Mouse (Mus musculus) kidney, embryonic 16.5 days (tissue): ENCODE measurements around the gene Aqp2. TPM values are rescaled to one million over a fixed set of nuclear protein-coding genes. Genes with fewer than 3 reads are reported as not detected.
A peak's percentile ranks its signal among the peaks of the same experiment; 100 is the strongest.

Source experiments
- ATAC-seq: fragments of 200-750 bp; cut with Nextera tagmentation; 2 replicates; pipeline ENCODE4 v1.8.0; 2017; ENCODE audit warnings: moderate TSS enrichment; ENCODE audit not compliant: low FRiP score, low TSS enrichment
- H3K27ac ChIP-seq: fragments of 300-500 bp; sonication (generic); 2 replicates; pipeline ENCODE4 v1.5.1; 2014; ENCODE audit warnings: low read length
- H3K27me3 ChIP-seq: fragments of 300-500 bp; sonication (generic); 2 replicates; pipeline ENCODE4 v1.6.1; 2014; ENCODE audit warnings: low read length, control low read depth, mixed read lengths; ENCODE audit not compliant: insufficient read depth
- H3K36me3 ChIP-seq: fragments of 300-500 bp; sonication (generic); 2 replicates; pipeline ENCODE4 v1.6.1; 2014; ENCODE audit warnings: low read length, control low read depth, mixed read lengths; ENCODE audit not compliant: insufficient read depth
- H3K4me1 ChIP-seq: fragments of 300-500 bp; sonication (generic); 2 replicates; pipeline ENCODE4 v1.6.1; 2014; ENCODE audit warnings: low read length, control low read depth, mixed read lengths; ENCODE audit not compliant: insufficient read depth
- H3K4me2 ChIP-seq: fragments of 300-500 bp; sonication (generic); replicated peaks from 2 replicates; pipeline ENCODE4 v1.6.1; 2014; ENCODE audit warnings: low read depth, low read length
- H3K4me3 ChIP-seq: fragments of 300-500 bp; sonication (generic); 2 replicates; pipeline ENCODE4 v1.5.1; 2014; ENCODE audit warnings: mild to moderate bottlenecking, low read length
- H3K9ac ChIP-seq: fragments of 300-500 bp; sonication (generic); replicated peaks from 2 replicates; pipeline ENCODE4 v1.6.1; 2014; ENCODE audit warnings: low read length
- H3K9me3 ChIP-seq: fragments of 300-500 bp; sonication (generic); 2 replicates; pipeline ENCODE4 v1.6.1; 2016; ENCODE audit warnings: low read length, control low read depth
- WGBS: fragments of 180-500 bp; shearing (Covaris S2); extraction: QIAGEN DNeasy Blood & Tissue Kit; methylation state at CpG from one replicate; pipeline ENCODE4 v1.1.7; 2014; 5-methylcytosine and 5-hydroxymethylcytosine counted together
- polyA plus RNA-seq: library from polyadenylated mRNA; unstranded; fragments of >200 nt; fragmentation: Nextera tagmentation; extraction: Ambion mirVana; gene quantifications from 2 replicates; pipeline ENCODE4 v1.2.1, GENCODE M21; 2015

Aqp2 gene
- polyA plus RNA-seq, 1 experiment from 2014 or later, result 159 TPM

DNA sequence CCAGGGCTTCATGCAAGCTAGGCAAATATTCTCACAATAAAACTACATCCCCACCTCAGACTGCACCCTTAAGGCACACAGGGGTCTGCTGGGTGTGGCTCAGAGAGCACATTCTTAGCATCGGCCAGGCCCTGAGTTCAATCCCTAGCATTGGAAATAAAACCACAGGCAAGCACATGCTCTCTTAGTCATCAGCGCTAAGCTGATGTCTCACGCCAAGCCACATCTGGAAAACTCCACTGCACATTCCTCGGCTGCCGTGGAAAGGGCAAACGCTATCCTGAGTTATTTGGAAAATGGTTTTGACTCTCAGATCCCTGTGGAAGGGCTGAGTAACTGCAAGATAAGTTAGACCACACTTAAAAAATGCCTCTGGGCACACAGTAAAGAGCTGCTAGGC, 25.1 kb upstream of the Aqp2 start:
- no peak overlapping the region for H3K9ac ChIP-seq
- no peaks in the 10 kb centered on the region for H3K27me3 ChIP-seq
- no peak overlapping the region for H3K4me2 ChIP-seq
- H3K27ac ChIP-seq, result no peak overlapping the region
- no peaks in the 10 kb centered on the region for H3K36me3 ChIP-seq
- H3K4me3 ChIP-seq, result no peak overlapping the region
- H3K4me1 ChIP-seq, result no peaks in the 10 kb centered on the region
- WGBS, result 65% methylated on average over 6 of the region's 6 CpGs
- no peaks in the 10 kb centered on the region for H3K9me3 ChIP-seq
- no peak for ATAC-seq

DNA sequence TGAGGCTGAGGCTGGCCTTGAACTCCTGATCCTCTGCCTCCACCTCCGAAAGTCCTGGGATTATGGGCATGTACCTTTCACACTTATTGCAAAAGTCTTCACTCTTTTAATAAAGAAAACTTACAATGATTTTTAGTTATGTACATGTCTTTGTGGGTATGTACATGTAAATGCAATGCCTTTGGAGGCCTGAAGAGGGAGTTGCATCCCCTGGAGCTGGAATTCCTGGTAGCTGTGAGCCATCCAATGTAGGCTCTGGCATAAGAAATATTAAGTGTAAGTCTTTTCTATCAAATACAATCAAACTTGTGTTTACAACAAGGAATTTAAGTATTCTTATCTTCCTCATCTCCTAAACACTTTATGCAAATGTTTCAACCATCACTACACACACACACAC, 19.9 kb upstream of the Aqp2 start:
- Histone ChIP-seq H3K9me3 (no peaks in the 10 kb centered on the region), H3K4me1 (0 out of 2 replicates have a peak, but pooled peaks cover 3% of the 10 kb centered on the region), H3K4me3 (no peak overlapping the region), H3K4me2 (no peak overlapping the region), H3K27me3 (no peaks in the 10 kb centered on the region), H3K9ac (no peak overlapping the region), H3K36me3 (no peaks in the 10 kb centered on the region), H3K27ac (no peak overlapping the region)
- no peak for ATAC-seq
- WGBS, result 91% methylated on average over 1 of the region's 1 CpGs

DNA sequence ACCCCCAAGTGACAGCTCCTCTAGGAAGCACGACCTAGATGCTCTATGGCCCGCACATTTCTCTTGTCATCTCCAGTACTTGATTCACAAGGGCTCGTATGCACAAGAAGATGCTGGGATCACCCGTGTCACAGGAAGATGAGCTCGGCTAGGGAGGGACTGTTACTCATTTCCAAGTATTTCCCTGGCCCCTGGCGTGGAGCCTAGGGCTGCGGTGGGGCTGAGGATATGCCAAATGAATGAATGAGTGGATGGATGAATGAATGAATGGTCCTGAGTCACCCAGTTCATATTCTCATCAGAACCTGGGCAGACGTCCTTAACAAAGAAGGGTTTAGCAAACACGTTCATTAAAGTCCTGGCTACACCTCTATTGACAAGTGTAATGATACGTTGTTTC, 18.6 kb upstream of the Aqp2 start:
- no peaks in the 10 kb centered on the region for H3K27me3 ChIP-seq
- H3K9ac ChIP-seq, result no peak overlapping the region
- H3K27ac ChIP-seq, result no peak overlapping the region
- H3K9me3 ChIP-seq, result no peaks in the 10 kb centered on the region
- no peak for ATAC-seq
- no peak overlapping the region for H3K4me3 ChIP-seq
- no peak overlapping the region for H3K4me2 ChIP-seq
- 75% methylated on average over 10 of the region's 10 CpGs for WGBS
- H3K4me1 ChIP-seq, result 0 out of 2 replicates have a peak, but pooled peaks cover 7% of the 10 kb centered on the region
- H3K36me3 ChIP-seq, result no peaks in the 10 kb centered on the region

DNA sequence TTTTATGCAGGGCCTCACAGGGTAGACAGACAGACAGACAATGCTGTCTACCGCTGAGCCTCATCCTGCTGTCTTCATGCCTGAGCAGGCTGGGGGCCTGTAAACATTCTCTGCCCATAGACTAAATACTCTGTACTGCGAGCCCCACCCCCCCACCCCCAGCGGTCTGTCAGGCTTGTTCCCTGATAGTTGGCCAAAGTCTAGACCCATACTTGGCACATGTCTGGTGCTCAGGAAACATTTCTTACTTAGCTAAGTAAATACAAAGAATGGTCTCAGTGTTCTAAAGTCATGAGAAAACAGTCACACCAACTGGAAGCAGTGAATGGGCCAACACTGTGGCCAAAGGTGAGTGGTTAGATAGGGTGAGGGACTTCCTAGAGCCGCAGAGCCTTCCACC, 11.5 kb upstream of the Aqp2 start:
- no peak overlapping the region for H3K4me3 ChIP-seq
- no peak overlapping the region for H3K4me2 ChIP-seq
- H3K4me1 ChIP-seq, result 0 out of 2 replicates have a peak, but pooled peaks cover 7% of the 10 kb centered on the region
- no peaks in the 10 kb centered on the region for H3K36me3 ChIP-seq
- H3K9ac ChIP-seq, result no peak overlapping the region
- no peaks in the 10 kb centered on the region for H3K27me3 ChIP-seq
- ATAC-seq, result no peak
- H3K27ac ChIP-seq, result no peak overlapping the region
- WGBS, result 72% methylated on average over 4 of the region's 4 CpGs
- no peaks in the 10 kb centered on the region for H3K9me3 ChIP-seq

DNA sequence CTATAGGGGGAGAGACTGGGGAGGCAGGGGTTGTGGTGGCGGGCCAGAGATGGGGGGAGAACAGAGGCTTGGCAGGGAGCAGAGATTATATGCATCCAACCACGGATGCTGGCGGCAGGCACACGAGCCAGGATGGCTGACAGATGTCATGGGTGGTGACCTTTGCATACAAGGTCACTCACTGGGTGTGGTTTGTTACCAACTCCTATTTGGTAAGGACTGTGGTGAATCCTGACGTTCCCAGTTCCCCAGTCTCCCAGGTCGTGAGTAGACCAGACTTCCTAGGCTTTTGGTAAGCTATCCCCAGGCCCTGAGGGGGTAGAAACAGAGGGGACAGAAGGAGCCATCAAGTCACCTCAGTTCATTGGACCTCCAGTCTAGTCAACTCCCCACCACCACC, 10.2 kb upstream of the Aqp2 start:
- WGBS, result 61% methylated on average over 6 of the region's 6 CpGs
- no peak overlapping the region for H3K4me2 ChIP-seq
- H3K27ac ChIP-seq, result no peak overlapping the region
- ATAC-seq, result no peak
- no peak overlapping the region for H3K9ac ChIP-seq
- H3K27me3 ChIP-seq, result no peaks in the 10 kb centered on the region
- 0 out of 2 replicates have a peak, but pooled peaks cover 7% of the 10 kb centered on the region for H3K4me1 ChIP-seq
- no peaks in the 10 kb centered on the region for H3K36me3 ChIP-seq
- H3K9me3 ChIP-seq, result no peaks in the 10 kb centered on the region
- no peak overlapping the region for H3K4me3 ChIP-seq

DNA sequence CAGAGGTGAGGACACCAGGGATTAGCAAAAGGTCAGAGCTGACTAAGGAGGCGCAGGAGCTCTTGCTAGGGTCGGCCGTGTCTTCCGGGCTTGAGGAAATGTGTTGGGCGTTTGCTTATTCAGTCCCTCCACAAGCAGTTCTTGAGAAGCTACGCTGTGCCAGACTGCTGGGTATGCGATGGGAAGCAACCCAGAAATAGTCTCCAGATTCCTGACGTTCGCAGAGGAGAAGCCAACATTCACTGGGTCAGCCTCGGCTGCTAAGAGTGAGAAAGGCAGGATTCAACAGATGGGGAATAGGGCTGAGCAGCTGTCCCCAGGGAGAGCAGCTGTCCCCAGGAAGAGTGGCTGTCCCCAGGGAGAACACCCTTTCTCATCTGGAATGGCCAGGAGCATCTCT, 9.7 kb upstream of the Aqp2 start:
- Histone ChIP-seq H3K9ac (no peak overlapping the region), H3K27me3 (no peaks in the 10 kb centered on the region), H3K4me1 (0 out of 2 replicates have a peak, but pooled peaks cover 3% of the 10 kb centered on the region), H3K4me3 (no peak overlapping the region), H3K9me3 (no peaks in the 10 kb centered on the region), H3K36me3 (no peaks in the 10 kb centered on the region), H3K27ac (no peak overlapping the region), H3K4me2 (no peak overlapping the region)
- 78% methylated on average over 10 of the region's 10 CpGs for WGBS
- no peak for ATAC-seq

DNA sequence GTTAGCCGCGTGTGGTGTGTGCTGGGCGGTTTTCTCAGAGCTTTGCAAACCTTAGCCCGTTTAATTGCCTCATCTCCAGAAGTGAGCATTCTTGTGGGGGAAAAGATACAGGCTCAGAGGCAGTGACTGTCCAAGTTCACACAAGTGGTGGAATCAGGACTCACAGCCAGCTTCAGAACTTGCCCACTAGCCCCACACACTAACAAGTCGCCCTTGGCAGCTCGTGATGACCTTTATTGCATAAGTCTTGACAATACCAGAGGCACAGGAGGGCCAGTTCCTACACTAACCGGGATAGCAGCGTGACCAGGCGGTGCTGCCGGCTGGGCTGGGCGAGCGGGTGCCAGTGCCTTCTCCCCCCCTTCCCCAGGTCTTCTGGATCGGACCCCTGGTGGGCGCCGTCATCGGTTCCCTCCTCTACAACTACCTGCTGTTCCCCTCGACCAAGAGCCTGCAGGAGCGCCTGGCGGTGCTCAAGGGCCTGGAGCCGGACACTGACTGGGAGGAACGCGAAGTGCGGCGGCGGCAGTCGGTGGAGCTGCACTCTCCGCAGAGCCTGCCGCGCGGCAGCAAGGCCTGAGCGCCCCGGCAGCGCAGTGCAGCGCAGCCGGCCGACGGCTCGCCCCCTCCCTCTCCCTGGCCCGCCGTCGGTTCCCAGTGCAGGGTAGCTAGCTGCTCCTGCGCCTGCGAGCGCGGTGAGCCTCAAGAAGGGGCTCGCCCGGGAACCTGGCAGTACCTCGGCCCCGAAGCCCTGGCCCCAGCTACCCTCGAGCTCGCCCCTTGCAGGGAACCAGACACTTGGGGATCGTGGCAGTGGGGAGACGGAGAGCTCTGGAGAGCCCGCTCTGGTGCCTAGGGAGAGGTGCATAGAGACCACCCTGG, 4.8 kb downstream of the Aqp2 start:
- Histone ChIP-seq H3K36me3 (no peaks in the 10 kb centered on the region), H3K4me3 (peak overlapping the region; percentile 38), H3K9ac (peak overlapping the region; percentile 61), H3K27me3 (peaks cover 89% of the 10 kb centered on the region), H3K4me1 (peaks cover 18% of the 10 kb centered on the region), H3K4me2 (peak overlapping the region; percentile 58), H3K9me3 (no peaks in the 10 kb centered on the region), H3K27ac (no peak overlapping the region)
- peak; percentile 32 for ATAC-seq
- 3% methylated on average over 53 of the region's 54 CpGs for WGBS

DNA sequence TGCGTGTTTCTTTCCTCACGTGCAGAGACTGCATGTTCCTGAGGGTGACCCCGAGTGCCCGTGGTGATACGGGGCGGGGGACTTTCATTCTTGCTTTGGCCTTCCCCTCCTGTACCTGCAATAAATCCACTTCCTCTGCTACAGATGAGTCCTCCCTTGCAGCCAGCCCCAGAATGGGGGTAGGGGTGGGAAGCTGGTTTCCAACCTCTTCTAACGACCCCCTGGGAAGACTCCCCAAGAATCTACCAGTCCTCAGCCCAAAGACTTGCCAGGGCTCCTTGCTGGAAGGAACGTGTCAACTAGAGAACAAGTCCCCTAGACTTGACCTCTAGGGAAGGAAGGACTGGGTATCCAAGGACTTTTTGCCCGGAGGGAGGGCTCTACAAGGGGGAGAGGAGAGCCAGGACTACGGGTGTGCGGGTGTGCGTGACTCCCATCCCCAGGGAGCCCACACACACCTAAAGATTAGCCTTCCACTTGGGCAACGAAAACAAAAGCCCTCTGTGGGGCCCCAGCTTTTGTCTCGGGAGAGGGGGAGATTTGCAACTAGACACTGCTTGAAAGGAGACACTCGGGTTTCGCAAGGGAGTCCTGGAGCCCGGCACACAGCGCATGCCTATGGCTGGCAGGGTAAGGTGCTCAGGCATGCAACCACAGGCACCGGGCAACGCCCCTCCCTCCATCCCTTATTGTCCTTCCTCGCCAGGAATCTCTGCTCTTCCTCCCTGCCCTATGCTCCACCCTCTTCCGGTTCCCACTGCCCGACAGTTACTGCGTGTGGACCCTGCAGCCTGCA, 5.8 kb downstream of the Aqp2 start:
- Histone ChIP-seq H3K4me2 (peak overlapping the region; percentile 58), H3K27ac (no peak overlapping the region), H3K9ac (peak overlapping the region; percentile 61), H3K36me3 (no peaks in the 10 kb centered on the region), H3K27me3 (peaks cover 96% of the 10 kb centered on the region), H3K9me3 (no peaks in the 10 kb centered on the region), H3K4me1 (peaks cover 25% of the 10 kb centered on the region), H3K4me3 (peak overlapping the region; percentile 38)
- ATAC-seq, result peak; percentile 81
- WGBS, result 3% methylated on average over 24 of the region's 24 CpGs

DNA sequence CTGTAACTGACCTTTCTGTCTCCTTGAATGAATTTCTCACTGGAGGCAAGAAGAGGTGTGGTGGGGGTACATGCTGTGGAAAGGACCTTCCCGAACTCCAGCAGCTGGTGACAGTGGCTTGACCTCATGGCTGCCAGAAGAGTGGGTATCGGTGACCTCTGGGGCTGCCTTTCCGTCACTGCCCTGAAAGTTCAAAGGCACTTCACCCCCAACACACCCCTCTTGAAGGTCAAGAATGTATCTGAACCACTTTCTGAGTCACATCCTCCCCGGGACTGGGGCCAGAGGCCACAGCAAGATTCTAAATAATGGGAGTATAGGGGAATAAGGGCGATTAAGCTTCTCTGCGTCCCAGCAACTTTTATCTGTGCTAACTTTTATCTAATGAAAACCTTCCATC, 6.9 kb downstream of the Aqp2 start:
- no peak overlapping the region for H3K4me3 ChIP-seq
- peaks cover 97% of the 10 kb centered on the region for H3K27me3 ChIP-seq
- H3K9ac ChIP-seq, result no peak overlapping the region
- no peak overlapping the region for H3K4me2 ChIP-seq
- WGBS, result 63% methylated on average over 6 of the region's 6 CpGs
- 0 out of 2 replicates have a peak, but pooled peaks cover 3% of the 10 kb centered on the region for H3K9me3 ChIP-seq
- no peak overlapping the region for H3K27ac ChIP-seq
- ATAC-seq, result no peak
- H3K4me1 ChIP-seq, result peaks cover 30% of the 10 kb centered on the region
- H3K36me3 ChIP-seq, result no peaks in the 10 kb centered on the region
